Mouse (Mus musculus) ZHBTc4 (cell line): Measurements from ENCODE around the gene Exph5.

Source experiments
- DNase-seq: peaks from one replicate; pipeline ENCODE4 v3.0.0-alpha.2; 2011; ENCODE audit warnings: low read depth, low spot score

Gene Exph5

GRCm38 (mm10) chr9:53320894-53321650, 19.6 kb downstream of the Exph5 start:
- DNase-seq, result peak; percentile 33

DNA sequence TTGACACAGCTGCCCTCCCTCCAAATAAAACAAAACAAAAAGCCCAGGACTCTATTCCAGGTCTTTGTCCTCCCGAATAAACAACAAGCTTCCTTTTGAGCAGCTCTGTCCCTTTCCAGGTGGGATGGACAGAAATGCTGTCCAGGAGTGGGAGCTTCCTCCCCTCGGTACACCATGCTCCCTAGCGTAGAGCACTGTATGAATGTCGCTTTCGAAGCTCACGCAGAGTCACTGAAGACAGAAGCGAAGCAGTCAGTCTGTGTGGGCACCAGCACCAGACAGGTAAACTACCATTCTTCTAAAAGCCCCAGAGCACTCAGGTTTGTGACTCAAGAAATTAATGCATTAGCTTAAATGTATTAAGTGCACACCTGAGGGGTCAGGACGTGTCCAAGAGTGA, 20.2 kb downstream of the Exph5 start:
- no peak for DNase-seq

DNA sequence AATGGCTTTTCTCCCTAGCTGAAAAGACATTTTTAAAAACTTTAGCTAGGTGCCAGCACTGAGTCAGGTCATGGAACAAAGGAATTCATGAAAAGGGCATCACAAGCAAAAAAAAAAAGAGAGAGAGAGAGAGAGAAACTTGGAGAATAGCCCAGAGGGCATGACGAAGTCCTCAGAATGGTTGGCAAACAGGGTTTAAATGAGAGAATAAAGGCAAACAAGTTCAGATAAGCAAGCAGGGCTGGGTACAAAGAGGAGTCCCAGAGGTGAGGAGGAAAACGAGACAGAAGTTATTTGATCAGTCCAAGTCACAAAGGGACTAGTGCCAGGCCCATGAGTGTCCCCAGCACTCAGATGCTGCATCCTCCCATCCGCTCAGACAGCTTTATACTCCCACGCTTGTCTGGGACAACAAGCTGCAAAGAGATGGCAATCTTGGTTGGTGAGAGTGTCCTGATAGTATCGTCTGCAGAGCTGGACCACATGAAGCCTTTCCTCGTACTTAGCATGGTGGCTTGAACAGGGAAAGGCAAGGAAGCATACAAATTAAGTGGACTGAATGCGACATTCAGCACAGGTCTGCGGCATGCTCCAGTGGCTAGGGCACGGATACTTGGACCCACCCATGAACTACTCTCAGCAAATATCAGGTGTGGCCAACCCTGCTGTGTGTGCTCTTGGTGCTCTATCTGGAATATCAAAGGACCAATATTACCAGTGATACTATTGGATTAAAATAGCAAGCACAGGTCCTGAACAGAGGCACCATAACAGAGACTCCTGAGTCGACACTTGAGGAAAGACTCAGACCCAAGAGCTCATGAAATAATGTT, 22.2 kb downstream of the Exph5 start:
- no peak for DNase-seq

GRCm38 (mm10) chr9:53325363-53326090, 24.1 kb downstream of the Exph5 start:
- peak; percentile 44 for DNase-seq

DNA sequence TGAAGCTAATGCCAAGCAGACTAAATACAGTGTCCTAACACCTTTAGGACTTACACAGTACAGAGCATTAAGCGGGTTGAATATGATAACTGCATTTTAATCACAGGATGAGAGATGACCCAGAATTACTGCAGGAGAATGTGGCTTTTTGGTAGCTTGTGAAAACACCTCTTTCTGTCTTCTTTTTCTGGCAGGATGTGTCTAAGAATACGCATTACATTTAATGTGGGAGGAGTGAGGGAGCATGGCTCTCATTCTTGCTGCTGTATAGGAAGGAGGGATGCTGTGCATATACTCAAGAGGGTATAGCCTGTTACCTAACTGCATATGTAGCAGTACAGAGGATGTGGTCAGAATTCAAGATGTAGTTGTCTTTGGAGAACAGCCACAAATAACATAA, 26.7 kb downstream of the Exph5 start:
- DNase-seq, result no peak

GRCm38 (mm10) chr9:53329301-53330206, 28.1 kb downstream of the Exph5 start:
- DNase-seq, result peak; percentile 11

- peak; percentile 20 for DNase-seq
Observed at GRCm38 (mm10) chr9:53330247-53330646, 28.8 kb downstream of the Exph5 start.

- no peak for DNase-seq
Observed at GRCm38 (mm10) chr9:53333436-53333835, 32.0 kb downstream of the Exph5 start.

- DNase-seq, result no peak
Observed at GRCm38 (mm10) chr9:53335131-53335530, 33.7 kb downstream of the Exph5 start.

DNA sequence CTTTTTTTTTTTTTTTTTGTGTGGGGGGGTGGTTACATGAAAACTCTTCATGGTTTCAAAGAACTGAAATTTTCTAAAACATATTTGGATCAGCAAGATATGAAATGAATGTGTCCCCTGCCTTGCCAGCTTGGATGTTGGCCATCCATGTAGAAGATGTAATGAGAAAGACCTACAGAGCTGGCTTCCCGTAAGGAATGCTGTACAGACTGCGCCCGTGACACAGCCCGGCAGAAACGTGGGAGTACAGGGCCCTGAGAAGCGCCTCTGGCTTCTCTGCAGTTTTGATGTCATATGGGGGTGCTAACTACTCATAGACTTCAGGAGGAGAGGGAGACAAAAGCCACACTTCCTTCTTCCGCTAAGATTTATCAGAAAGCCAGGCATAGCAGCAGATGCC, 38.1 kb downstream of the Exph5 start:
- DNase-seq, result no peak

- DNase-seq, result peak; percentile 25
Observed at GRCm38 (mm10) chr9:53340328-53340916, 39.0 kb downstream of the Exph5 start.

- peak; percentile 71 for DNase-seq
Observed at GRCm38 (mm10) chr9:53340969-53341368, 39.5 kb downstream of the Exph5 start.

- no peak for DNase-seq
Observed at GRCm38 (mm10) chr9:53341981-53342380, 40.5 kb downstream of the Exph5 start.

GRCm38 (mm10) chr9:53344646-53345432, 43.4 kb downstream of the Exph5 start:
- DNase-seq, result no peak

- DNase-seq, result no peak
Observed at GRCm38 (mm10) chr9:53345728-53346127, 44.3 kb downstream of the Exph5 start.

- DNase-seq, result no peak
Observed at GRCm38 (mm10) chr9:53346402-53346801, 44.9 kb downstream of the Exph5 start.

DNA sequence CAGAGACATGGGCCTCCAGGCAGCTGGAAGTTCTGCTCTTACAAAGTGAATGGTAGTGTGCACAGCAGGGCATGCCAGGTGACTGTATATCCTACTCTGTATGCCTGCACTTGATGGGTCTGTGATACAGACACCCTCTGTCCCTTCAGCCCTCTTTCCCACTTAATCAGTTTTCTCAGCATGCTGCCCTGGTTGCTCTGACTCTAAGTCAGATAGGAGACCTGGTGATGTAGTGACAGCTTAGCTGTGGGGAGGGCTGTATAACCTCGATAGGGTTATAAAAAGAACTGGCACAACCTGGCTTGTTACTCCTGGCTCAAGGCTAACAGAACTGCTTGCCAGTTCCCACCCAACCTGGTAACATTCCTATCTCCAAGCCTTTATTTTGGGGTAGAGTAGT, 47.7 kb downstream of the Exph5 start:
- DNase-seq, result no peak

DNA sequence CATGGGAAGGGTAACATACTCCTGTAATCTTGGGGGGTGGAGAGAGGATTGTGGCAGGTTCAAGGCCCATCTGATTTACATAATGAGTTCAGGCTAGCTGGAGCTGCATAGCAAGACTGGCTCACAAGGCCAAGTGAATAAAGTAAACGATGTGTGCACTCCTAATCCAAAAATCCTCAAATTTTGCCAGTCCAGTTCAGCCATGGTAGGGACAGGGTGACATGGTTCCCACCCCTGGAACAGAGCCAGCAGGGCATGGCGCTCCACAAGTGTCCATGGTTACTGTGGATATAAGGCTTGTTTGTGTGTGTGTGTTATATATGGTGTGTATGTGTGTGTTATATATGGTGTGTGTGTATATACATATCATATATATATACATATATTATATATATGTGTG, 48.9 kb downstream of the Exph5 start:
- no peak for DNase-seq

- no peak for DNase-seq
Observed at GRCm38 (mm10) chr9:53351899-53352298, 50.4 kb downstream of the Exph5 start.

GRCm38 (mm10) chr9:53353161-53353560, 51.7 kb downstream of the Exph5 start:
- no peak for DNase-seq
